Mouse (Mus musculus): Measurements from ENCODE around the gene Smoc1. TPM values are rescaled to one million over a fixed set of nuclear protein-coding genes. Genes with fewer than 3 reads are reported as not detected.

Smoc1 gene
- polyA plus RNA-seq, 1 experiment = 0.19 TPM

DNA sequence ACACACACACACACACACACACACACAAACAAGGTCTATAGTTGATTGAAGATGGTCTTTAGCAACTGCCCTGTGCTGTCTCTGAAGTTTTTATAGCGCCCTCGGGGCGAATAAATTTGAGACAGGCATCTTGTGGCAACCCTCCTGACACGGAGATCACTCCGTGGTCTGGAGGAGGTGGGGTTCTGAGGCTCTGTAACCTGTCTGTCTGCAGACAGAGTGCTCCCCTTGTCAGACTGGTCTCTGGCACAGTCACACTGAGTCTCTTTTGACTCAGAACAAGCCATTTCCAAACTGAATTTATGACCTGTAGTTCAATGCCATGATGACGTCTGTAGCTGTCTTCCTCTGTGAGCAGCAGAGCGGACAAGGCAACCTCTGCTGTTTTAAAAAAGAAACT is 75.1 kb downstream of the Smoc1 start:
- H3K36me3 ChIP-seq (ENCODE audit: control insufficient read depth, insufficient read depth) = no peaks in the 10 kb centered on the region
- peaks cover 8% of the 10 kb centered on the region for H3K27me3 ChIP-seq (ENCODE audit: control insufficient read depth, insufficient read depth, insufficient read length)
- no peak overlapping the region for H3K4me3 ChIP-seq
- TF ChIP-seq USF1 (IDR thresholded peaks at IDR 0.05; ENCODE audit: low read depth) = no peak
- no peak for TF ChIP-seq MYOD1 (IDR thresholded peaks at IDR 0.05; ENCODE audit: control insufficient read depth in 1 of 3, insufficient read length in 2 of 3, low read depth in 2 of 3)
- TF ChIP-seq MAX (IDR thresholded peaks at IDR 0.05; ENCODE audit: low read depth) = no peak
- no peak for TF ChIP-seq POLR2AphosphoS2 (IDR thresholded peaks at IDR 0.05; ENCODE audit: insufficient read length, low read depth)
- TF ChIP-seq SRF (IDR thresholded peaks at IDR 0.05; ENCODE audit: control insufficient read depth, insufficient read length, low read depth) = no peak
- no peak for TF ChIP-seq TCF3 (IDR thresholded peaks at IDR 0.05; ENCODE audit: insufficient read length, low read depth)
- TF ChIP-seq TCF12 (IDR thresholded peaks at IDR 0.05; ENCODE audit: insufficient read depth, poor library complexity, severe bottlenecking) = no peak
- no peak for TF ChIP-seq REST (IDR thresholded peaks at IDR 0.05; ENCODE audit: insufficient read depth, insufficient read length)
- no peak for TF ChIP-seq POLR2A (IDR thresholded peaks at IDR 0.05; ENCODE audit: insufficient read length, low read depth)
- no peak for TF ChIP-seq MYOG (IDR thresholded peaks at IDR 0.05; ENCODE audit: control insufficient read depth in 1 of 3, insufficient read depth in 1 of 3, insufficient read length in 2 of 3, low read depth in 2 of 3)
- no peak for TF ChIP-seq E2F4 (IDR thresholded peaks at IDR 0.05; ENCODE audit: insufficient read depth)
- no peak for TF ChIP-seq CEBPB (IDR thresholded peaks at IDR 0.05; ENCODE audit: insufficient read depth, poor library complexity, severe bottlenecking)
- H3K4me2 ChIP-seq (ENCODE audit: low read depth) = no peak overlapping the region
- H3K79me2 ChIP-seq (ENCODE audit: control insufficient read depth, insufficient read depth) = no peaks in the 10 kb centered on the region
- no peak overlapping the region for H3ac ChIP-seq (ENCODE audit: control insufficient read depth, insufficient read length)

DNA sequence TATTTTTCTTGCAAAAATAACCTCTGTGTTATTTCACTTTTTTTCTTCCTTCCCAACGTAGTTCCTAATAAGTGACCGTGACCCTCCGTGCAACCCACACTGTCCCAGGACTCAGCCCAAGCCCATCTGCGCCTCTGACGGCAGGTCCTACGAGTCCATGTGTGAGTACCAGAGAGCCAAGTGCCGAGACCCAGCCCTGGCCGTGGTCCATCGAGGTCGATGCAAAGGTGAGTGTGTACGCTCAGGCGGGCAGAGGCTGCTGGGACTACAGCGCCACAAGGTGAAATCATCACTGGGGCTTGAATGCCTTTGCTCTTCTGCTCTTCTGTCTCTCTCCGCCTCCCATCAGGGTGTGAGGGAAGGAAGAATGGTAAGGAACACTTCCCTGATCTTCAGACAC is 77.9 kb downstream of the Smoc1 start:
- Histone ChIP-seq H3K4me2 (ENCODE audit: low read depth) (no peak overlapping the region), H3K36me3 (ENCODE audit: control insufficient read depth, insufficient read depth) (no peaks in the 10 kb centered on the region), H3K79me2 (ENCODE audit: control insufficient read depth, insufficient read depth) (no peaks in the 10 kb centered on the region), H3K27me3 (ENCODE audit: control insufficient read depth, insufficient read depth, insufficient read length) (no peaks in the 10 kb centered on the region), H3ac (ENCODE audit: control insufficient read depth, insufficient read length) (no peak overlapping the region), H3K4me3 (no peak overlapping the region)
- no peak for TF ChIP-seq CEBPB (IDR thresholded peaks at IDR 0.05; ENCODE audit: insufficient read depth, poor library complexity, severe bottlenecking)
- TF ChIP-seq POLR2AphosphoS2 (IDR thresholded peaks at IDR 0.05; ENCODE audit: insufficient read length, low read depth) = no peak
- TF ChIP-seq TCF3 (IDR thresholded peaks at IDR 0.05; ENCODE audit: insufficient read length, low read depth) = no peak
- no peak for TF ChIP-seq USF1 (IDR thresholded peaks at IDR 0.05; ENCODE audit: low read depth)
- no peak for TF ChIP-seq E2F4 (IDR thresholded peaks at IDR 0.05; ENCODE audit: insufficient read depth)
- TF ChIP-seq POLR2A (IDR thresholded peaks at IDR 0.05; ENCODE audit: insufficient read length, low read depth) = no peak
- no peak for TF ChIP-seq SRF (IDR thresholded peaks at IDR 0.05; ENCODE audit: control insufficient read depth, insufficient read length, low read depth)
- no peak for TF ChIP-seq MAX (IDR thresholded peaks at IDR 0.05; ENCODE audit: low read depth)
- TF ChIP-seq REST (IDR thresholded peaks at IDR 0.05; ENCODE audit: insufficient read depth, insufficient read length) = no peak
- TF ChIP-seq MYOG (IDR thresholded peaks at IDR 0.05; ENCODE audit: control insufficient read depth in 1 of 3, insufficient read depth in 1 of 3, insufficient read length in 2 of 3, low read depth in 2 of 3) = no peak
- TF ChIP-seq TCF12 (IDR thresholded peaks at IDR 0.05; ENCODE audit: insufficient read depth, poor library complexity, severe bottlenecking) = no peak
- no peak for TF ChIP-seq MYOD1 (IDR thresholded peaks at IDR 0.05; ENCODE audit: control insufficient read depth in 1 of 3, insufficient read length in 2 of 3, low read depth in 2 of 3)

DNA sequence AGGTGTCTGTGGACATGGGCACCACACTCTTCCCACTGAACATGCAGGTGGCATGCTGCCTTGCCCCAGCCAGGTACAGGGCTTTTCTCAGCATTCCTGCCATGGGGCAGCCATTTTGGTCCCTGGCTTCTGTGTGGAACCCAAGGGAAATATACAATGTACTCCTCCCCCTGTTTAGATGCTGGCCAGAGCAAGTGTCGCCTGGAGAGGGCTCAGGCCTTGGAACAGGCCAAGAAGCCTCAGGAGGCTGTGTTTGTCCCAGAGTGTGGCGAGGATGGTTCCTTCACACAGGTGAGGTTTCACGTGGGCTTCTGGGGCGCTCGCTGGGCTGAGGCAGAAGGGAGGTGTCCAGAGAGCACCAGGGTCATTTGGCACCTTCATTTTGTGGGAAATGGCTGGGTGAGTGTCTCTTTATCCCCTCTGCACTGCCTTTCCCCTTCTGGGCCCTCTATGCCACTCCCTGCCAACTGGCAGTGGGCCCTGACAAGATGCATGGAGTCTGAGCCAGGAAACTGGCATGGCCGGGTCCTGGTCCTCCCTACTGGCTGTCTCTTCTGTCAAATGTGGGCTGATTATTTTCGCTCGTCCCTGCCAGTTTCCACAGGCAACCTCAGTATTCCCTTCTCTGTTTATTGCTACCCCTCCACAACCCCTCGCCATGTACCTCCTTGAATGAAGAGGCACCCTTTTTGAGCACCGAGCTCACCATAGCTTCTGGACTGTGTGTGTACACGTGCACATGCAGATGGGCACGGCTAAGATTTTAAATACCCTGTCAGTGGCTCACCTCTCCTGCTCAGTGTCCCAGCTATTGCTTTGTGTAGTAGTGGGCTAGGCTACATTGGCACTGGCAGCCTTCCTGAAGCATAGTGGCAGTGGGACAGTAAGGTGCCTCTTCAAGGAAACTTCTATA is 79.4 kb downstream of the Smoc1 start:
- no peak for TF ChIP-seq MYOG (IDR thresholded peaks at IDR 0.05; ENCODE audit: control insufficient read depth in 1 of 3, insufficient read depth in 1 of 3, insufficient read length in 2 of 3, low read depth in 2 of 3)
- no peak for TF ChIP-seq MYOD1 (IDR thresholded peaks at IDR 0.05; ENCODE audit: control insufficient read depth in 1 of 3, insufficient read length in 2 of 3, low read depth in 2 of 3)
- no peaks in the 10 kb centered on the region for H3K79me2 ChIP-seq (ENCODE audit: control insufficient read depth, insufficient read depth)
- no peak overlapping the region for H3K4me2 ChIP-seq (ENCODE audit: low read depth)
- no peaks in the 10 kb centered on the region for H3K36me3 ChIP-seq (ENCODE audit: control insufficient read depth, insufficient read depth)
- H3K27me3 ChIP-seq (ENCODE audit: control insufficient read depth, insufficient read depth, insufficient read length) = no peaks in the 10 kb centered on the region
- no peak overlapping the region for H3K4me3 ChIP-seq
- no peak overlapping the region for H3ac ChIP-seq (ENCODE audit: control insufficient read depth, insufficient read length)

DNA sequence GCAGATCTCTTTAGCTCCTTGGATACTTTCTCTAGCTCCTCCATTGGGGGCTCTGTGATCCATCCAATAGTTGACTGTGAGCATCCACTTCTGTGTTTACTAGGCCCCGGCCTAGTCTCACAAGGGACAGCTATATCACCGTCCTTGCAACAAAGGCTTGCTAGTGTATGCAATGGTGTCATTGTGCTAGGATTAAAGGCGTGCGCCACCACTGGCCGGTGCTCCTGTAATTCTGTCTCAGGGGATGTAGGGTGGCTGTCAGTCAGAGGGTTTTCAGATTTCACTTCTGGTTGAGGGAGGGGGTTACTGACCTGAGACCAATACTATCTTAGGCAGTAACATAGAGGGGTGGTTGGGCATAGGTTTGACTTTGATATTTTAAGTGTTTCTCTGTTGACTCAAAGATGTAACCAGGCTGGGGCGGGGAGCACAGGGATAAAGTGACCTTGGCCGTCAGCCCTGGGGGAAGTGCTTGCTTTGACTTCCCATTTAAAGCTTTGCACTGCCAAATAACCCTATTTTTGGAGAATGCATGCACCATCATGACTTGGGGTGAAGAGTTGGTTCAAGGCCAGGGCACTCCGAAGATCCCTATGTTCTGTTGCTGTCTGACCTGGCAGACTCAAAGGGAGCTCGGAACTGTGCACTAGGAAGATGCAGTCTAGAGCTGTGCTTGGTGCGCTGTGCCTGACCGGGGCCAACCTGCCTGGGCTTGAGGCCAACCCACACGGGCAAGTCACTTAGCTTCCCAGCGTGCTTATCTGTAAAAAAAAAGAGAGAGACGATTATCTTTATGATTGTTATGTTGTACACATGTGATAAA is 80.9 kb downstream of the Smoc1 start:
- Histone ChIP-seq H3K27me3 (ENCODE audit: control insufficient read depth, insufficient read depth, insufficient read length) (no peaks in the 10 kb centered on the region), H3K36me3 (ENCODE audit: control insufficient read depth, insufficient read depth) (no peaks in the 10 kb centered on the region), H3ac (ENCODE audit: control insufficient read depth, insufficient read length) (no peak overlapping the region), H3K4me3 (no peak overlapping the region), H3K79me2 (ENCODE audit: control insufficient read depth, insufficient read depth) (no peaks in the 10 kb centered on the region), H3K4me2 (ENCODE audit: low read depth) (no peak overlapping the region)
- TF ChIP-seq REST (IDR thresholded peaks at IDR 0.05; ENCODE audit: insufficient read depth, insufficient read length) = no peak

DNA sequence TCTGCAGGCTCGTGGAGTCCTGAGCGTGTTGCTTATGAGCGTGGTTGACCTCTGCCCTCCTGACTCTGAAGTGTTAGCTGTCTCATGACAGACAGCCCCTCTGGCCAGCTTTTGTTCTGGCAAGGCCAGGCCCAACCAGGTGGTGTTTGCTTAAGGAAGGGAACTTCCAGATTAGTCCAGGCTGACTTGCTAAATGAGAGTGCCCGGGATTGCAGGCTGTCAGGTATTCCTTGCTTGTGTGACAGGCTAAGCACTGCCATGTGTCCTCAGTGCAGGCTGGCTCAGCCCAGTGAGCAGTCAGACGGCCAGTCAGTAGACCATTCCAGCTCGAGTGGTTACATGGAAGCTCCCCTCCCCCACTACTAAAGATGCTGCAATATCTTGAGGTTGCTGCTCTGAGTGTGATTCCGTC is 82.0 kb downstream of the Smoc1 start:
- Histone ChIP-seq H3K36me3 (ENCODE audit: control insufficient read depth, insufficient read depth) (no peaks in the 10 kb centered on the region), H3K79me2 (ENCODE audit: control insufficient read depth, insufficient read depth) (no peaks in the 10 kb centered on the region), H3K4me3 (no peak overlapping the region), H3K27me3 (ENCODE audit: control insufficient read depth, insufficient read depth, insufficient read length) (no peaks in the 10 kb centered on the region), H3ac (ENCODE audit: control insufficient read depth, insufficient read length) (no peak overlapping the region), H3K4me2 (ENCODE audit: low read depth) (no peak overlapping the region)
- TF ChIP-seq SRF (IDR thresholded peaks at IDR 0.05; ENCODE audit: control insufficient read depth, insufficient read length, low read depth) (no peak), E2F4 (IDR thresholded peaks at IDR 0.05; ENCODE audit: insufficient read depth) (no peak), TCF12 (IDR thresholded peaks at IDR 0.05; ENCODE audit: insufficient read depth, poor library complexity, severe bottlenecking) (no peak), MYOG (IDR thresholded peaks at IDR 0.05; ENCODE audit: control insufficient read depth in 1 of 3, insufficient read depth in 1 of 3, insufficient read length in 2 of 3, low read depth in 2 of 3) (no peak), TCF3 (IDR thresholded peaks at IDR 0.05; ENCODE audit: insufficient read length, low read depth) (no peak), POLR2A (IDR thresholded peaks at IDR 0.05; ENCODE audit: insufficient read length, low read depth) (no peak), CEBPB (IDR thresholded peaks at IDR 0.05; ENCODE audit: insufficient read depth, poor library complexity, severe bottlenecking) (no peak), MAX (IDR thresholded peaks at IDR 0.05; ENCODE audit: low read depth) (no peak), MYOD1 (IDR thresholded peaks at IDR 0.05; ENCODE audit: control insufficient read depth in 1 of 3, insufficient read length in 2 of 3, low read depth in 2 of 3) (no peak), USF1 (IDR thresholded peaks at IDR 0.05; ENCODE audit: low read depth) (no peak), REST (IDR thresholded peaks at IDR 0.05; ENCODE audit: insufficient read depth, insufficient read length) (no peak), POLR2AphosphoS2 (IDR thresholded peaks at IDR 0.05; ENCODE audit: insufficient read length, low read depth) (no peak)
